Mouse (Mus musculus): ENCODE measurements at regions not wholly inside any gene's neighbourhood (a gene's known extent, or its start where the extent isn't known, plus 50 kb on each side); places are given as distances from the start of the nearest gene placed in this dataset.

DNA sequence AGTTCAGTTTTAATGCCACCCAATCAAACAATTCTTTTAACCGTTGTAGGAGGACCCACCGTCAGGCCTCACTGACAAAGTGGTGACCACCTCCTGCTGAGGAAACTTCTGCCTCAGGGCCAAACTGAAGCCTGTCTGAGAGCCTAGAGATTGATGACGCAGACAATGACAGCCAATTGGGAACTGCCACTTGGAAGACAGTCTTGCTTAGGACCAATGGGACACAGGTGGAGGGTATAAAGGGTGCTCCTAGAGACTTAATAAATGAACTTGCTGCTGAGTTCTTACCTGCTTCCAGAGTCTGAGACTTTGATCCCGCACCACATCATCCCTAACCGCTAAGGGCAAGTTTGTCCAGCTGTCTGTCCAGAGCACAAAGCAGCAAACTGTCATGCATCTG is 80.0 kb downstream of the Tbx4 start:
- TF ChIP-seq ZNF384 (IDR thresholded peaks at IDR 0.05; ENCODE audit: low read depth, low read length), result no peak
- TF ChIP-seq CHD2 (IDR thresholded peaks at IDR 0.05; ENCODE audit: low read depth, low read length), result peak; percentile 77
- no peak for TF ChIP-seq ZC3H11A (IDR thresholded peaks at IDR 0.05; ENCODE audit: borderline replicate concordance, low read depth, low read length)
- no peaks in the 10 kb centered on the region for H3K9me3 ChIP-seq (ENCODE audit: control insufficient read depth, insufficient read depth, low read depth, low read length)
- no peak for DNase-seq (ENCODE audit: low read depth, low spot score)
- no peak overlapping the region for H3K27ac ChIP-seq (ENCODE audit: insufficient read depth, low read depth, low read length, poor library complexity, severe bottlenecking)
- no peaks in the 10 kb centered on the region for H3K4me1 ChIP-seq (ENCODE audit: control insufficient read depth in 2 of 2, insufficient read depth in 2 of 2, low read length in 2 of 2, poor library complexity in 1 of 2)
- in situ Hi-C loops (cut with MboI; ENCODE audit: low sequenced_read_pairs in 2 of 2, unreplicated experiment in 2 of 2), result no loop called here
- H3K36me3 ChIP-seq (ENCODE audit: control insufficient read depth, insufficient read depth, low read length, poor library complexity, severe bottlenecking), result no peaks in the 10 kb centered on the region
- H3K9ac ChIP-seq (ENCODE audit: insufficient read depth, low read depth, low read length, poor library complexity, severe bottlenecking), result no peak overlapping the region
- no peak overlapping the region for H3K4me3 ChIP-seq (ENCODE audit: insufficient read depth in 1 of 2, low read depth in 1 of 2, low read length in 2 of 2, poor library complexity in 1 of 2, severe bottlenecking in 1 of 2)

DNA sequence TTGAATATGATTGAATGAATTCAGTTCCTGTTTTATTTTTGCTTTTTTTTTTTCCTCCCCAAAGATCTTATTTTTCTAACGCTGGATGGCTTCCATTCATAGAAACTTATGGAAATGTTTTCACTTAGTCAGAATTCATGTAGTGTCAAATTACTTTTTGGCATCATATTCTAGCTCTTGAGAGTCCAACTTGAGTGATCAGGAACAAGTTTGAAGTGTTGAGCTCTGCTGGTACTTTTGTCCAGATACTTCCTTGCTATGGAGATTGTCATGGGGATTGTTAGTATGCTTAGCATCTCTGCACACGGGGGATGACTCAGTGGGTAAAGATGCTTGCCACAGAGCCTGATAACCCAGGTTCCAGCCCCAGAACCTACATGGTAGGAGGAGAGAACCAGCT is 84.1 kb downstream of the Tbx4 start:
- in situ Hi-C loops (cut with MboI; ENCODE audit: low sequenced_read_pairs in 2 of 2, unreplicated experiment in 2 of 2), result loop anchor here in 1 of 2 experiments (10.0 kb wide), 1 partner anchor 115 kb away; the partner anchor contains the start of gene Gm11444
- Histone ChIP-seq H3K36me3 (ENCODE audit: control insufficient read depth, insufficient read depth, low read length, poor library complexity, severe bottlenecking) (no peaks in the 10 kb centered on the region), H3K4me3 (ENCODE audit: insufficient read depth in 1 of 2, low read depth in 1 of 2, low read length in 2 of 2, poor library complexity in 1 of 2, severe bottlenecking in 1 of 2) (no peak overlapping the region), H3K9ac (ENCODE audit: insufficient read depth, low read depth, low read length, poor library complexity, severe bottlenecking) (no peak overlapping the region), H3K4me1 (ENCODE audit: control insufficient read depth in 2 of 2, insufficient read depth in 2 of 2, low read length in 2 of 2, poor library complexity in 1 of 2) (no peaks in the 10 kb centered on the region), H3K27ac (ENCODE audit: insufficient read depth, low read depth, low read length, poor library complexity, severe bottlenecking) (no peak overlapping the region), H3K9me3 (ENCODE audit: control insufficient read depth, insufficient read depth, low read depth, low read length) (no peaks in the 10 kb centered on the region)
- TF ChIP-seq ZC3H11A (IDR thresholded peaks at IDR 0.05; ENCODE audit: borderline replicate concordance, low read depth, low read length) (no peak), MAFK (IDR thresholded peaks at IDR 0.05; ENCODE audit: insufficient read depth, low read depth, low read length) (no peak), HCFC1 (IDR thresholded peaks at IDR 0.05; ENCODE audit: borderline replicate concordance, insufficient read depth, low read length) (no peak), CHD2 (IDR thresholded peaks at IDR 0.05; ENCODE audit: low read depth, low read length) (no peak)
- no peak for DNase-seq (ENCODE audit: low read depth, low spot score)

DNA sequence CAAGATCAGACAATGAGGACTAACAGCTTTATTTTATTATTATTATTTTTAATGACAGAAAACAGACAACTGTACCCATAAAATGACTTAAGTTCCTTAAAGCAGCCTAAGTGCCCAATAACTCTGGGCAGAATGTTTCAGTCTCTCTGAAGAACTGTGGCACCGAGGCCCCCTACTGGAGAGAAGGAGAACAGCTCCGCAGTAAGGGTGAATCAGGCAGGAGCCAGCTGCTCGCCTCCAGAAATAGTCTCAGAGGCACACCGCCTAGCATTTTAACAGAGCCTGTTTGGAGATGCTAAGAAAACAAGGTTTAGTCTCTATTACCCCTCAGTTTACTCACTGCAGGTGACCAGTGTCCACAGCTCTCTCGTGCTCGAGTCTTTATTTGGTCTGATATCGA is 86.2 kb downstream of the Tbx4 start:
- Histone ChIP-seq H3K4me1 (ENCODE audit: control insufficient read depth in 2 of 2, insufficient read depth in 2 of 2, low read length in 2 of 2, poor library complexity in 1 of 2) (no peaks in the 10 kb centered on the region), H3K27ac (ENCODE audit: insufficient read depth, low read depth, low read length, poor library complexity, severe bottlenecking) (no peak overlapping the region), H3K4me3 (ENCODE audit: insufficient read depth in 1 of 2, low read depth in 1 of 2, low read length in 2 of 2, poor library complexity in 1 of 2, severe bottlenecking in 1 of 2) (no peak overlapping the region), H3K9ac (ENCODE audit: insufficient read depth, low read depth, low read length, poor library complexity, severe bottlenecking) (no peak overlapping the region), H3K36me3 (ENCODE audit: control insufficient read depth, insufficient read depth, low read length, poor library complexity, severe bottlenecking) (no peaks in the 10 kb centered on the region), H3K9me3 (ENCODE audit: control insufficient read depth, insufficient read depth, low read depth, low read length) (no peaks in the 10 kb centered on the region)
- TF ChIP-seq ZC3H11A (IDR thresholded peaks at IDR 0.05; ENCODE audit: borderline replicate concordance, low read depth, low read length) (peak; percentile 76), MAFK (IDR thresholded peaks at IDR 0.05; ENCODE audit: insufficient read depth, low read depth, low read length) (no peak), CHD2 (IDR thresholded peaks at IDR 0.05; ENCODE audit: low read depth, low read length) (no peak)
- peak; percentile 48 for DNase-seq (ENCODE audit: low read depth, low spot score)
- in situ Hi-C loops (cut with MboI; ENCODE audit: low sequenced_read_pairs in 2 of 2, unreplicated experiment in 2 of 2), result loop anchor here in 1 of 2 experiments (10.0 kb wide), 1 partner anchor 118 kb away; the partner anchor contains the start of gene Gm11444

DNA sequence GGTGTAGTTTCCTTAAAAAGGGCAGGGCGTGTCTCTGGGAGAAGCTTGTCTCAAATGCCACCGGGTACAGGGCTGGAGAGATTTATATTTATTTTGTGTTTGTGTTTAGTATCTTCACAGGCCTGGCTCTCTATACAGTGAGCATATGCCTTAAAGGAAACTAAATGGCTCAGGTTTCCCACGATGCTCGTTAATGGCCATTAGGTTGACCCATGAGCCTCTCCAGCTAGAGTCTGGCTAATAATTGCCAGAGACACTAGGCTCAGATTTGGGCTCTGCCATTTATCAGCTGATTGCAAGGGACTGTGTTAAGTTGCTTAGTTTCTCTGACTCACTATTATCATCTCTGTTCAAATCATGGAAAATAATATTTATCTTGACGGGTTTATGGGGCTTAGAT is 87.5 kb downstream of the Tbx4 start:
- no peak for TF ChIP-seq ZNF384 (IDR thresholded peaks at IDR 0.05; ENCODE audit: low read depth, low read length)
- TF ChIP-seq CHD2 (IDR thresholded peaks at IDR 0.05; ENCODE audit: low read depth, low read length), result no peak
- no peak for TF ChIP-seq MAFK (IDR thresholded peaks at IDR 0.05; ENCODE audit: insufficient read depth, low read depth, low read length)
- no peak for TF ChIP-seq ZC3H11A (IDR thresholded peaks at IDR 0.05; ENCODE audit: borderline replicate concordance, low read depth, low read length)
- DNase-seq (ENCODE audit: low read depth, low spot score), result no peak
- Histone ChIP-seq H3K9ac (ENCODE audit: insufficient read depth, low read depth, low read length, poor library complexity, severe bottlenecking) (no peak overlapping the region), H3K27ac (ENCODE audit: insufficient read depth, low read depth, low read length, poor library complexity, severe bottlenecking) (no peak overlapping the region), H3K4me1 (ENCODE audit: control insufficient read depth in 2 of 2, insufficient read depth in 2 of 2, low read length in 2 of 2, poor library complexity in 1 of 2) (no peaks in the 10 kb centered on the region), H3K36me3 (ENCODE audit: control insufficient read depth, insufficient read depth, low read length, poor library complexity, severe bottlenecking) (no peaks in the 10 kb centered on the region), H3K4me3 (ENCODE audit: insufficient read depth in 1 of 2, low read depth in 1 of 2, low read length in 2 of 2, poor library complexity in 1 of 2, severe bottlenecking in 1 of 2) (no peak overlapping the region), H3K9me3 (ENCODE audit: control insufficient read depth, insufficient read depth, low read depth, low read length) (no peaks in the 10 kb centered on the region)
- in situ Hi-C loops (cut with MboI; ENCODE audit: low sequenced_read_pairs in 2 of 2, unreplicated experiment in 2 of 2), result loop anchor here in 1 of 2 experiments (10.0 kb wide), 1 partner anchor 119 kb away; the partner anchor contains the start of gene Gm11444

DNA sequence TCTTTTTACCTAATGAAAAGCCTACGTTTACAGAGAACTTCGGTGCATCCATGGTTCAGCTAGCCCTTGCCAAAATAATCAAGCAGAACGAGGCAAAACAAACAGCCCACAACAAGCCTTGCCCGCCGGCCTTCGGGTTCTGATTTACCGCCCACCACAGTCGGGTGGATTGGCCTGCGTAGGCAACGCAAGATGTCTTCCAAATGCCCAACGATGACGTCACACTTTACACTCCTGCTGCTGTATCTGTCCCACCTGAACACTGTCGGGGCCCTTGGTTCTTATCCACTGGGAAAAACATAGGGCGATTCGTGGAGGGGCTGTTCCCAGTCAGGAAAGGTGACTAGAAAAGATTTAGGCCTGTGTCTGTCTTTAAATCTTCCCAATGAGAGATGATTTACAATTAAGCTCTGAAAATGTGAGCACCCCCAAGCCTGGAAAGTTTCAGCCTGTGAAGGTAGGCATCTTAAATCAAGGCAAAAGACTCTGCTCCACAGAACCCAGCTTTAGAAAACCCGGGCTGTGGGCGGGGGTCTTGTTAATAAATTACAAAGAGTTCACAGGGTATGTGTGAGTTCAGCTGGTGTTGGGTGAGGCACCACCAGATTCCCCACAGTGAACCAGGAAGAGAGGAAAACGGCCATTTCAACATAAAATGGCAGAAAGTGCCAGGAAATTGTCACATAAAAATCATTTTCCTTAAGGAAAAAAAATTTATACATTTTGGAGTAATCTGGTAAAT is 90.6 kb downstream of the Tbx4 start:
- Histone ChIP-seq H3K27ac (ENCODE audit: insufficient read depth, low read depth, low read length, poor library complexity, severe bottlenecking) (no peak overlapping the region), H3K9ac (ENCODE audit: insufficient read depth, low read depth, low read length, poor library complexity, severe bottlenecking) (no peak overlapping the region), H3K4me3 (ENCODE audit: insufficient read depth in 1 of 2, low read depth in 1 of 2, low read length in 2 of 2, poor library complexity in 1 of 2, severe bottlenecking in 1 of 2) (peak overlapping the region; percentile 1 to 7; a peak in 3 of 4 replicates), H3K9me3 (ENCODE audit: control insufficient read depth, insufficient read depth, low read depth, low read length) (no peaks in the 10 kb centered on the region), H3K4me1 (ENCODE audit: control insufficient read depth in 2 of 2, insufficient read depth in 2 of 2, low read length in 2 of 2, poor library complexity in 1 of 2) (no peaks in the 10 kb centered on the region), H3K36me3 (ENCODE audit: control insufficient read depth, insufficient read depth, low read length, poor library complexity, severe bottlenecking) (no peaks in the 10 kb centered on the region)
- in situ Hi-C loops (cut with MboI; ENCODE audit: low sequenced_read_pairs in 2 of 2, unreplicated experiment in 2 of 2), result loop anchor here in 1 of 2 experiments (10.0 kb wide), 1 partner anchor 122 kb away; the partner anchor contains the start of gene Gm11444
- no peak for DNase-seq (ENCODE audit: low read depth, low spot score)
- TF ChIP-seq HCFC1 (IDR thresholded peaks at IDR 0.05; ENCODE audit: borderline replicate concordance, insufficient read depth, low read length) (no peak), ZNF384 (IDR thresholded peaks at IDR 0.05; ENCODE audit: low read depth, low read length) (no peak), ZC3H11A (IDR thresholded peaks at IDR 0.05; ENCODE audit: borderline replicate concordance, low read depth, low read length) (no peak)
